In the genomic region with DNA sequence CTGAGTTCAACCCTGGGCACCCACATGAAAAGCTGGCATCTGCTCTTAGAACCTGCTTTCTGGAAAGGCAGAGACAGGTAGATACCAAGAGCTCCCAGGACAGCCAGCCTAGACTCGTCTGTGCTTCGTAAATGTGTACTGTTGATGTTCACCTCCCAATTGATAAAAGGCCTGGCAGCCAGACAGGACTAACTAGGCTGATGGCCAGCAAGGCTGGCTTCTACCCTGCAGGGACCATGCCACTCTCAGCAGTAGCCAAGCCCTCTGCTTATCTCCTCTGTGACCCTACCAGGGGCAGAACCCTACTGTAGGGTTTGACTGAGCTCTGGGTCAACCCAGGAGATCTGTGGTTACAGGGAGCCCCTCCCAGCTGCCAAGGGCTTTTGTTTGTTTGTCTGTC, we compare ENCODE assay signal across 26 mouse cellular contexts. TPM values are rescaled to one million over a fixed set of nuclear protein-coding genes. Genes with fewer than 3 reads are reported as not detected.
DNase-seq lines count a peak whose midpoint lies in the region; ATAC-seq and TF ChIP-seq lines count a peak whose summit lies in the region.
"Had no signal": no experiment of that assay in that cellular context is flagged by ENCODE, and none has a peak within 500 bp of the region (broad histone marks: within the 10 kb centered on the region; RNA-seq: fewer than 3 reads in every experiment).

No protein-coding gene starts in this region.

- no peak overlapping the region for H3K9ac ChIP-seq in midbrain, embryonic 11.5 days (ENCODE audit: low read length)
- no peak overlapping the region for H3K9ac ChIP-seq in midbrain, embryonic 15.5 days
- H3K9ac ChIP-seq: embryonic facial prominence, embryonic 15.5 days; hindbrain, embryonic 14.5 days; intestine, embryonic 15.5 days had no signal

- DNase-seq in cerebellum, postnatal 10 days, result peak; percentile 34 to 48
- no peak for DNase-seq in cerebellum, adult 2 months
- peak; percentile 67 for DNase-seq in midbrain, embryonic 11.5 days (ENCODE audit: low spot score, missing footprints)
- DNase-seq in heart, postnatal 14 days, result peak; percentile 42 to 55
- DNase-seq in urinary bladder, postnatal 25 days (ENCODE audit: low spot score), result no peak
- DNase-seq in retina, postnatal 1 day, result no peak
- DNase-seq: adrenal gland, postnatal 25 days; cerebellum, adult 18-20 months; cerebellum, postnatal 14 days; embryo, embryonic 11 days; gastrocnemius, adult 2 months; kidney, adult 2 months had no signal

- no peak overlapping the region for H3K4me2 ChIP-seq in midbrain, embryonic 11.5 days
- H3K4me2 ChIP-seq in midbrain, embryonic 15.5 days, result no peak overlapping the region
- H3K4me2 ChIP-seq: embryonic facial prominence, embryonic 15.5 days; hindbrain, embryonic 14.5 days; intestine, embryonic 15.5 days had no signal

- intact Hi-C loops in heart, postnatal 14 days (cut with DNase I), result no loop called here

- ATAC-seq in midbrain, embryonic 11.5 days (ENCODE audit: low FRiP score), result no peak
- no peak for ATAC-seq in midbrain, embryonic 15.5 days (replicated peaks)
- ATAC-seq: forebrain, embryonic 14.5 days; intestine, embryonic 15.5 days had no signal

- no peak overlapping the region for H3K27ac ChIP-seq in cerebellum, adult 2 months (ENCODE audit: insufficient read depth, low read length)
- H3K27ac ChIP-seq in midbrain, embryonic 11.5 days (ENCODE audit: low read depth, low read length), result no peak overlapping the region
- H3K27ac ChIP-seq in midbrain, embryonic 15.5 days, result no peak overlapping the region
- H3K27ac ChIP-seq: embryonic facial prominence, embryonic 15.5 days; forebrain, embryonic 10.5 days; gastrocnemius, adult 2 months; hindbrain, embryonic 10.5 days; hindbrain, embryonic 14.5 days; intestine, embryonic 15.5 days had no signal

- H3K4me3 ChIP-seq in cerebellum, adult 2 months (replicated peaks; ENCODE audit: insufficient read depth, low read depth, low read length), result no peak overlapping the region
- no peak overlapping the region for H3K4me3 ChIP-seq in midbrain, embryonic 11.5 days (ENCODE audit: low read depth, low read length)
- H3K4me3 ChIP-seq in midbrain, embryonic 15.5 days, result no peak overlapping the region
- H3K4me3 ChIP-seq: embryonic facial prominence, embryonic 15.5 days; erythroblast, embryonic 14.5 days; forebrain, embryonic 10.5 days; gastrocnemius, adult 2 months; hindbrain, embryonic 10.5 days; intestine, embryonic 15.5 days had no signal

- no peak for TF ChIP-seq CTCF in cerebellum, adult 2 months (IDR thresholded peaks at IDR 0.05; ENCODE audit: borderline replicate concordance, insufficient read depth, low read depth, low read length)

- H3K9me3 ChIP-seq in midbrain, embryonic 11.5 days (ENCODE audit: control insufficient read depth, low read length), result no peaks in the 10 kb centered on the region
- no peaks in the 10 kb centered on the region for H3K9me3 ChIP-seq in midbrain, embryonic 15.5 days
- H3K9me3 ChIP-seq: embryonic facial prominence, embryonic 15.5 days; forebrain, embryonic 10.5 days; hindbrain, embryonic 10.5 days; intestine, embryonic 15.5 days had no signal

- no peak for TF ChIP-seq POLR2A in cerebellum, adult 2 months (IDR thresholded peaks at IDR 0.05; ENCODE audit: borderline replicate concordance, insufficient read depth, low read length)

- no peaks in the 10 kb centered on the region for H3K36me3 ChIP-seq in midbrain, embryonic 11.5 days (ENCODE audit: control insufficient read depth, insufficient read depth, low read length)
- no peaks in the 10 kb centered on the region for H3K36me3 ChIP-seq in midbrain, embryonic 15.5 days (replicated peaks)
- H3K36me3 ChIP-seq: embryonic facial prominence, embryonic 15.5 days; forebrain, embryonic 10.5 days; hindbrain, embryonic 10.5 days; intestine, embryonic 15.5 days had no signal

- 22% methylated on average over 2 of the region's 2 CpGs for WGBS in cerebellum, adult 2 months
- WGBS in midbrain, embryonic 11.5 days, result 83% methylated on average over 2 of the region's 2 CpGs
- 81% methylated on average over 2 of the region's 2 CpGs for WGBS in midbrain, embryonic 15.5 days

- H3K4me1 ChIP-seq in cerebellum, adult 2 months (ENCODE audit: control insufficient read depth, insufficient read depth, low read length), result no peaks in the 10 kb centered on the region
- H3K4me1 ChIP-seq in midbrain, embryonic 11.5 days (ENCODE audit: control insufficient read depth, insufficient read depth, low read length), result no peaks in the 10 kb centered on the region
- no peaks in the 10 kb centered on the region for H3K4me1 ChIP-seq in midbrain, embryonic 15.5 days
- H3K4me1 ChIP-seq: embryonic facial prominence, embryonic 15.5 days; intestine, embryonic 15.5 days had no signal

- H3K27me3 ChIP-seq in cerebellum, adult 2 months (ENCODE audit: control insufficient read depth, insufficient read depth, low read length), result no peaks in the 10 kb centered on the region
- H3K27me3 ChIP-seq in midbrain, embryonic 11.5 days (ENCODE audit: control insufficient read depth, insufficient read depth, low read length), result peaks cover 4% of the 10 kb centered on the region
- peaks cover 3% of the 10 kb centered on the region; the same call in 1 of the 2 replicates for H3K27me3 ChIP-seq in midbrain, embryonic 15.5 days (replicated peaks)
- H3K27me3 ChIP-seq: embryonic facial prominence, embryonic 15.5 days; intestine, embryonic 15.5 days had no signal

RNA-seq across cellular contexts. Expression of a gene that starts 45.5 kb away (rescaled TPM):
- 8.2 and 8.7 TPM in 2 replicates for polyA plus RNA-seq in cerebellum, adult 2 months (2012; rRNA removed)
- polyA plus RNA-seq in midbrain, embryonic 11.5 days (2014; fragmentation: Nextera tagmentation; extraction: Ambion mirVana), result 8.2 and 8.7 TPM in 2 replicates
- 2.2 and 2.4 TPM in 2 replicates for polyA plus RNA-seq in midbrain, embryonic 15.5 days (2015; fragmentation: Nextera tagmentation; extraction: Ambion mirVana)
- not detected for total RNA-seq in heart, postnatal 14 days (2021)
- total RNA-seq: adrenal gland, adult 18-20 months; adrenal gland, postnatal 25 days; common myeloid progenitor, adult 5-6 weeks; gastrocnemius, adult 2 months; gastrocnemius, postnatal 4 days; MEL had no signal
- polyA plus RNA-seq: C2C12; heart, embryonic 14.5 days; intestine, embryonic 15.5 days; kidney, adult 2 months had no signal

Comparison
In these comparisons a context has a peak if more than half of its experiments do, and no peak if none do; other contexts are left out.
1. DNase-seq: peak in cerebellum, postnatal 10 days (2 of 2), midbrain, embryonic 11.5 days (single experiment) and heart, postnatal 14 days (2 of 2); none in cerebellum, adult 2 months (0 of 2), urinary bladder, postnatal 25 days (single experiment) and retina, postnatal 1 day (single experiment).